Mouse (Mus musculus): ENCODE data around the gene Olfr575. TPM values are rescaled to one million over a fixed set of nuclear protein-coding genes. Genes with fewer than 3 reads are reported as not detected.

Gene Olfr575
- polyA plus RNA-seq, 1 experiment from 2014 or later = not detected

- Histone ChIP-seq H3K4me1 (no peaks in the 10 kb centered on the region), H3K9ac (no peak within 1 kb of the TSS), H3K27me3 (no peaks in the 10 kb centered on the region), H3K4me3 (replicated peaks) (no peak within 1 kb of the TSS), H3K4me2 (no peak within 1 kb of the TSS), H3K27ac (no peak within 1 kb of the TSS), H3K9me3 (replicated peaks) (no peaks in the 10 kb centered on the region), H3K36me3 (no peaks in the 10 kb centered on the region)
- ATAC-seq (replicated peaks; ENCODE audit: low FRiP score) = no peak
- WGBS = 54% methylated on average over 4 of the region's 4 CpGs
Measured at GRCm38 (mm10) chr7:102917032-102917875, 41.3 kb downstream of the Olfr575 start, which contains the start of gene Olfr571. Gene Olfr571 (minus strand): TSS chr7:102917536.

DNA sequence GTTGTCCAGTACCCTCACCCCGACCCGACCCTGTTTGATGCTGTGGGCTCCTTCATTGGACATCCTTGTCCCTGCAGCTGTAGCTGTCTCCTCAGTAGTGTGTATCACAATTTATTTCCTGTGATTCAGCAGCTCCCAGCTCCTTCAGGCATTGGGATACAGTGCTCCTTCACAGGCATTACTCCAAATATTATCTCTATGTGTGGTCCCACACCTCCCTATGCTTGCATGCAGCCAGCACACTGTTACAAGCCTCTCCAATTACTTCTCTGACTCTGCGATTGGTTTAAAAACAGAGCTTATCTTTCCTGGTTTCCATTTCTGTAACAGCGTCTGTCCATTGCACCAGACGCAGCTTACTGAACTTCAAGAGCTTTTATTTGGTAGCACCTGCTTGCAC, 42.2 kb downstream of the Olfr575 start:
- WGBS = 58% methylated on average over 5 of the region's 5 CpGs
- Histone ChIP-seq H3K4me1 (no peaks in the 10 kb centered on the region), H3K4me2 (no peak overlapping the region), H3K36me3 (no peaks in the 10 kb centered on the region), H3K27ac (no peak overlapping the region), H3K9ac (no peak overlapping the region), H3K27me3 (no peaks in the 10 kb centered on the region), H3K4me3 (replicated peaks) (no peak overlapping the region), H3K9me3 (replicated peaks) (no peaks in the 10 kb centered on the region)
- no peak for ATAC-seq (replicated peaks; ENCODE audit: low FRiP score)

DNA sequence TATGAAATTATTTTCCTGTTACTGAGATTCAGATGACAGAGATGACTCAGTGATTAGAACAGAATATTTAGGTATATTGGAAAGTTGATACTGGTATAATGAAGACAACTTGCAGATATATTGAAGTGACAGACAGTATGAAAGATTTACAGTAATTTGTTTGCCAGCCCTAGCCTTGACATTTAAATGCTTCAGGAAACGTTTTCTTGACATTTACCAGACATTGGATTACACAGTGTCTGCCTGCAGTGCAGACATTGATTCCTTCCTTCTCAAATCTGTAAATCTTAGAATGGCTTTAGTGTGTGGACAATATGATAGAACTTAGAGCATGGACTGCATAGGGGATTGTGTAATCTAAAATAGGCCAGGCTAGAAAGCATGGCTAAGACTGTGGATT, 43.3 kb downstream of the Olfr575 start:
- H3K4me2 ChIP-seq = no peak overlapping the region
- H3K4me3 ChIP-seq (replicated peaks) = no peak overlapping the region
- ATAC-seq (replicated peaks; ENCODE audit: low FRiP score) = no peak
- 20% methylated on average over 1 of the region's 1 CpGs for WGBS
- no peaks in the 10 kb centered on the region for H3K9me3 ChIP-seq (replicated peaks)
- no peaks in the 10 kb centered on the region for H3K27me3 ChIP-seq
- no peaks in the 10 kb centered on the region for H3K4me1 ChIP-seq
- no peak overlapping the region for H3K9ac ChIP-seq
- H3K36me3 ChIP-seq = no peaks in the 10 kb centered on the region
- H3K27ac ChIP-seq = no peak overlapping the region

Other genes starting within 250 kb of the Olfr575 start
- not detected in 2 replicates for gene Olfr33, start 239.7 kb downstream of the Olfr575 start, polyA plus RNA-seq (2015; fragmentation: Nextera tagmentation; extraction: Ambion mirVana)
- not detected in 2 replicates for gene Olfr559, start 231.3 kb downstream of the Olfr575 start, polyA plus RNA-seq (2015; fragmentation: Nextera tagmentation; extraction: Ambion mirVana)
- not detected in 2 replicates for gene Olfr560, start 199.4 kb downstream of the Olfr575 start, polyA plus RNA-seq (2015; fragmentation: Nextera tagmentation; extraction: Ambion mirVana)
- 0.27 and 0.48 TPM in 2 replicates for gene Olfr78, start 199.3 kb downstream of the Olfr575 start, polyA plus RNA-seq (2015; fragmentation: Nextera tagmentation; extraction: Ambion mirVana)
- gene Olfr561, start 187.6 kb downstream of the Olfr575 start, polyA plus RNA-seq (2015; fragmentation: Nextera tagmentation; extraction: Ambion mirVana) = not detected in 2 replicates
- gene Olfr564, start 155.3 kb downstream of the Olfr575 start, polyA plus RNA-seq (2015; fragmentation: Nextera tagmentation; extraction: Ambion mirVana) = not detected in 2 replicates
- gene Olfr566, start 100.0 kb downstream of the Olfr575 start, polyA plus RNA-seq (2015; fragmentation: Nextera tagmentation; extraction: Ambion mirVana) = not detected in 2 replicates
- not detected in 2 replicates for gene Olfr568, start 81.7 kb downstream of the Olfr575 start, polyA plus RNA-seq (2015; fragmentation: Nextera tagmentation; extraction: Ambion mirVana)
- gene Olfr569, start 67.9 kb downstream of the Olfr575 start, polyA plus RNA-seq (2015; fragmentation: Nextera tagmentation; extraction: Ambion mirVana) = not detected in 2 replicates
- not detected in 2 replicates for gene Olfr570, start 64.2 kb downstream of the Olfr575 start, polyA plus RNA-seq (2015; fragmentation: Nextera tagmentation; extraction: Ambion mirVana)
- not detected in 2 replicates for gene Olfr571, start 41.2 kb downstream of the Olfr575 start, polyA plus RNA-seq (2015; fragmentation: Nextera tagmentation; extraction: Ambion mirVana)
- not detected in 2 replicates for gene Olfr572, start 34.4 kb downstream of the Olfr575 start, polyA plus RNA-seq (2015; fragmentation: Nextera tagmentation; extraction: Ambion mirVana)
- gene Olfr573-ps1, start 16.2 kb downstream of the Olfr575 start, polyA plus RNA-seq (2015; fragmentation: Nextera tagmentation; extraction: Ambion mirVana) = not detected in 2 replicates
- not detected in 2 replicates for gene Olfr574, start 10.3 kb downstream of the Olfr575 start, polyA plus RNA-seq (2015; fragmentation: Nextera tagmentation; extraction: Ambion mirVana)
- gene Olfr576, start 3.9 kb upstream of the Olfr575 start, polyA plus RNA-seq (2015; fragmentation: Nextera tagmentation; extraction: Ambion mirVana) = not detected in 2 replicates
- gene Olfr577, start 17.2 kb upstream of the Olfr575 start, polyA plus RNA-seq (2015; fragmentation: Nextera tagmentation; extraction: Ambion mirVana) = not detected in 2 replicates
- gene Olfr578, start 30.5 kb upstream of the Olfr575 start, polyA plus RNA-seq (2015; fragmentation: Nextera tagmentation; extraction: Ambion mirVana) = not detected in 2 replicates
- gene Olfr582, start 79.2 kb upstream of the Olfr575 start, polyA plus RNA-seq (2015; fragmentation: Nextera tagmentation; extraction: Ambion mirVana) = not detected in 2 replicates
- not detected in 2 replicates for gene Olfr583, start 92.5 kb upstream of the Olfr575 start, polyA plus RNA-seq (2015; fragmentation: Nextera tagmentation; extraction: Ambion mirVana)
- not detected in 2 replicates for gene Olfr584, start 123.1 kb upstream of the Olfr575 start, polyA plus RNA-seq (2015; fragmentation: Nextera tagmentation; extraction: Ambion mirVana)
- not detected in 2 replicates for gene Olfr585, start 138.9 kb upstream of the Olfr575 start, polyA plus RNA-seq (2015; fragmentation: Nextera tagmentation; extraction: Ambion mirVana)
- gene Olfr586, start 166.9 kb upstream of the Olfr575 start, polyA plus RNA-seq (2015; fragmentation: Nextera tagmentation; extraction: Ambion mirVana) = not detected in 2 replicates
- not detected in 2 replicates for gene Olfr588-ps1, start 182.1 kb upstream of the Olfr575 start, polyA plus RNA-seq (2015; fragmentation: Nextera tagmentation; extraction: Ambion mirVana)
- gene Olfr589, start 197.6 kb upstream of the Olfr575 start, polyA plus RNA-seq (2015; fragmentation: Nextera tagmentation; extraction: Ambion mirVana) = not detected in 2 replicates
- not detected in 2 replicates for gene Olfr591, start 219.6 kb upstream of the Olfr575 start, polyA plus RNA-seq (2015; fragmentation: Nextera tagmentation; extraction: Ambion mirVana)
- not detected in 2 replicates for gene Olfr592, start 226.0 kb upstream of the Olfr575 start, polyA plus RNA-seq (2015; fragmentation: Nextera tagmentation; extraction: Ambion mirVana)

All from kidney, embryonic 15.5 days (tissue).